Comparison of ENCODE assay signal across 18 mouse cellular contexts in the genomic region with DNA sequence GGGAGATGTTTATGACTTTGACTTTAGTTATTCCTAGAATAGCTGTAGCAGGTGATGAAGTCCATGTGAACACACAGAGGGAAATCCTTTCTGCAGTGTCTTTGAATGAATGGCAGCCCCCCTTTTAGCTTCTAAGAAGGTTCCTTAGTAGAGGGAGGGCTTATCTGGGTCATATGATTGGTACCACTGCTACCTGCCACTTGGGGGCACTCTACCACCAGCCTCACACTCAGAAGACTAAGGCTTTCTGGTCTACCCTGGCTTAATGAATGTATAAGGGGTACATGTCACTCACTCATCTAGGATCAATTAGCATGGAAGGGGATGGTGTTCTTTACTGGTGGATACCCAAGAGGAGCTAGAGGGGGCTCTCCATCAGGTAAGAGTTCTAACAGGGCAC. TPM values are rescaled to one million over a fixed set of nuclear protein-coding genes. Genes with fewer than 3 reads are reported as not detected.
DNase-seq lines count a peak whose midpoint lies in the region; ATAC-seq and TF ChIP-seq lines count a peak whose summit lies in the region.
"Had no signal": no experiment of that assay in that cellular context is flagged by ENCODE, and none has a peak within 500 bp of the region (broad histone marks: within the 10 kb centered on the region; RNA-seq: fewer than 3 reads in every experiment).

No protein-coding gene starts in this region.

- H3K4me3 ChIP-seq in lung, embryonic 14.5 days (ENCODE audit: low read depth, low read length) = no peak overlapping the region
- no peak overlapping the region for H3K4me3 ChIP-seq in ES-E14 (ENCODE audit: insufficient read depth in 1 of 2, low read depth in 1 of 2, low read length in 2 of 2, poor library complexity in 1 of 2, severe bottlenecking in 1 of 2)
- H3K4me3 ChIP-seq in neural tube, embryonic 15.5 days (replicated peaks) = no peak overlapping the region
- H3K4me3 ChIP-seq: kidney, embryonic 15.5 days; limb, embryonic 13.5 days; neural tube, embryonic 13.5 days had no signal

- no peak overlapping the region for H3K4me2 ChIP-seq in lung, embryonic 14.5 days
- no peak overlapping the region for H3K4me2 ChIP-seq in neural tube, embryonic 15.5 days
- H3K4me2 ChIP-seq: hindbrain, embryonic 14.5 days; kidney, embryonic 15.5 days; limb, embryonic 13.5 days; neural tube, embryonic 13.5 days had no signal

- DNase-seq in heart, postnatal 4 days = peak; percentile 17
- no peak for DNase-seq in heart, adult 18-20 months
- no peak for DNase-seq in lung, embryonic 14.5 days
- no peak for DNase-seq in lung, postnatal 4 days
- DNase-seq in ES-E14 (ENCODE audit: low read depth, low spot score) = no peak
- no peak for DNase-seq in yolk sac, embryonic 10.5 days (ENCODE audit: low spot score)
- DNase-seq: cerebellum, adult 9-11 months; gastrocnemius, postnatal 10 days had no signal

- no peak for ATAC-seq in lung, embryonic 14.5 days (ENCODE audit: insufficient read depth)
- 0 out of 2 replicates have a peak, but pooled peaks have one; percentile 42 for ATAC-seq in common myeloid progenitor, adult 5-6 weeks (replicated peaks; ENCODE audit: low read depth, poor library complexity, severe bottlenecking)
- ATAC-seq in neural tube, embryonic 15.5 days (ENCODE audit: low FRiP score) = no peak
- ATAC-seq: activated CD4-positive, CD25-positive, alpha-beta regulatory T cell, adult 4 months; midbrain, embryonic 16.5 days had no signal

- no peak overlapping the region for H3K27ac ChIP-seq in lung, embryonic 14.5 days (ENCODE audit: low read depth)
- H3K27ac ChIP-seq in ES-E14 (ENCODE audit: insufficient read depth, low read depth, low read length, poor library complexity, severe bottlenecking) = no peak overlapping the region
- H3K27ac ChIP-seq in neural tube, embryonic 15.5 days (replicated peaks) = no peak overlapping the region
- H3K27ac ChIP-seq: hindbrain, embryonic 14.5 days; kidney, embryonic 15.5 days; limb, embryonic 13.5 days; macrophage; neural tube, embryonic 13.5 days had no signal

- no peak overlapping the region for H3K9ac ChIP-seq in lung, embryonic 14.5 days
- H3K9ac ChIP-seq in ES-E14 (ENCODE audit: insufficient read depth, low read depth, low read length, poor library complexity, severe bottlenecking) = no peak overlapping the region
- H3K9ac ChIP-seq in neural tube, embryonic 15.5 days (replicated peaks) = no peak overlapping the region
- H3K9ac ChIP-seq: hindbrain, embryonic 14.5 days; kidney, embryonic 15.5 days; limb, embryonic 13.5 days; neural tube, embryonic 13.5 days had no signal

- 0 out of 2 replicates have a peak, but pooled peaks cover 7% of the 10 kb centered on the region for H3K36me3 ChIP-seq in lung, embryonic 14.5 days (ENCODE audit: insufficient read depth)
- no peaks in the 10 kb centered on the region for H3K36me3 ChIP-seq in ES-E14 (ENCODE audit: control insufficient read depth, insufficient read depth, low read length, poor library complexity, severe bottlenecking)
- H3K36me3 ChIP-seq in neural tube, embryonic 15.5 days = no peaks in the 10 kb centered on the region
- H3K36me3 ChIP-seq: neural tube, embryonic 13.5 days had no signal

- no peaks in the 10 kb centered on the region for H3K27me3 ChIP-seq in lung, embryonic 14.5 days (ENCODE audit: insufficient read depth, low read length)
- no peaks in the 10 kb centered on the region for H3K27me3 ChIP-seq in neural tube, embryonic 15.5 days (replicated peaks)
- H3K27me3 ChIP-seq: kidney, embryonic 15.5 days had no signal

- in situ Hi-C loops in ES-E14 (cut with MboI; ENCODE audit: low sequenced_read_pairs in 2 of 2, unreplicated experiment in 2 of 2) = loop anchor here in 1 of 2 experiments (10.0 kb wide), 1 partner anchor 295 kb away; no protein-coding TSS in a partner anchor

- no peaks in the 10 kb centered on the region for H3K4me1 ChIP-seq in lung, embryonic 14.5 days (ENCODE audit: insufficient read depth)
- H3K4me1 ChIP-seq in ES-E14 (ENCODE audit: control insufficient read depth in 2 of 2, insufficient read depth in 2 of 2, low read length in 2 of 2, poor library complexity in 1 of 2) = peaks cover 0 to 7% of the 10 kb centered on the region in 2 experiments; a peak in 2 of 4 replicates
- H3K4me1 ChIP-seq in neural tube, embryonic 15.5 days = peaks cover 5% of the 10 kb centered on the region

- H3K9me3 ChIP-seq in lung, embryonic 14.5 days (ENCODE audit: low read depth, low read length) = no peaks in the 10 kb centered on the region
- H3K9me3 ChIP-seq in ES-E14 (ENCODE audit: control insufficient read depth, insufficient read depth, low read depth, low read length) = no peaks in the 10 kb centered on the region
- H3K9me3 ChIP-seq in neural tube, embryonic 15.5 days (replicated peaks) = no peaks in the 10 kb centered on the region
- H3K9me3 ChIP-seq: kidney, embryonic 15.5 days; limb, embryonic 13.5 days; neural tube, embryonic 13.5 days had no signal

- TF ChIP-seq CTCF in lung, embryonic 14.5 days (IDR thresholded peaks at IDR 0.05; ENCODE audit: low read depth) = 0 out of 2 replicates have a peak, but pooled peaks have one; percentile 6

TF ChIP-seq in ES-E14, 5 proteins besides CTCF, POLR2A, EP300 and RAD21:
- TF ChIP-seq CHD2 (IDR thresholded peaks at IDR 0.05; ENCODE audit: low read depth, low read length) (no peak), ZC3H11A (IDR thresholded peaks at IDR 0.05; ENCODE audit: borderline replicate concordance, low read depth, low read length) (peak; percentile 32; the same call in 1 of the 2 replicates)

RNA-seq across cellular contexts. Expression of a gene that starts 24.7 kb away (rescaled TPM):
- total RNA-seq in heart, postnatal 4 days (2021) = 1 to 10 TPM in 1 of 2 experiments, under 1 TPM in 1; 0.97 to 1.0 TPM
- under 1 TPM; 0.41 to 0.50 TPM for total RNA-seq in heart, adult 18-20 months (2021)
- 0.18 TPM in 1 of 2 replicates, not detected in the other for polyA plus RNA-seq in lung, embryonic 14.5 days (2014; fragmentation: Nextera tagmentation; extraction: Ambion mirVana)
- not detected in 2 replicates for total RNA-seq in ES-E14 (2012; rRNA removed)
- not detected in 2 replicates for total RNA-seq in common myeloid progenitor, adult 5-6 weeks (2017)
- polyA plus RNA-seq in neural tube, embryonic 15.5 days (2015; fragmentation: Nextera tagmentation; extraction: Ambion mirVana) = 10.8 and 12.6 TPM in 2 replicates
- polyA plus RNA-seq: macrophage; stomach, embryonic 14.5 days had no signal
